Mouse (Mus musculus) hindbrain, embryonic 14.5 days (tissue): Measurements from ENCODE around the gene Defb29. TPM values are rescaled to one million over a fixed set of nuclear protein-coding genes. Genes with fewer than 3 reads are reported as not detected.

Experiments used
- polyA plus RNA-seq: library from polyadenylated mRNA; unstranded; fragments of >200 nt; fragmentation: Nextera tagmentation; extraction: Ambion mirVana; gene quantifications from 2 replicates; pipeline ENCODE4 v1.2.1, GENCODE M21; 2014

The Defb29 gene
- polyA plus RNA-seq, 1 experiment from 2014 or later = not detected

Other genes with a start within 250 kb of the Defb29 start
- 24.4 and 31.4 TPM in 2 replicates for gene Tbc1d20, start 246.3 kb downstream of the Defb29 start, polyA plus RNA-seq
- gene Rbck1, start 207.4 kb downstream of the Defb29 start, polyA plus RNA-seq = 93.7 and 95.3 TPM in 2 replicates
- 0.95 and 1.0 TPM in 2 replicates for gene Trib3, start 196.1 kb downstream of the Defb29 start, polyA plus RNA-seq
- 48.0 and 56.9 TPM in 2 replicates for gene Nrsn2, start 163.5 kb downstream of the Defb29 start, polyA plus RNA-seq
- gene Sox12, start 142.0 kb downstream of the Defb29 start, polyA plus RNA-seq = 18.8 and 19.5 TPM in 2 replicates
- gene Zcchc3, start 125.1 kb downstream of the Defb29 start, polyA plus RNA-seq = 16.5 and 17.2 TPM in 2 replicates
- 2.5 and 3.8 TPM in 2 replicates for gene 6820408C15Rik, start 124.5 kb downstream of the Defb29 start, polyA plus RNA-seq
- not detected in 2 replicates for gene Defb23, start 75.5 kb downstream of the Defb29 start, polyA plus RNA-seq
- not detected in 2 replicates for gene Defb20, start 63.0 kb downstream of the Defb29 start, polyA plus RNA-seq
- gene Defb22, start 50.0 kb downstream of the Defb29 start, polyA plus RNA-seq = not detected in 2 replicates
- gene Defb26, start 28.4 kb downstream of the Defb29 start, polyA plus RNA-seq = not detected in 2 replicates
- gene Defb28, start 21.8 kb downstream of the Defb29 start, polyA plus RNA-seq = not detected in 2 replicates
- not detected in 2 replicates for gene Gm17416, start 29.2 kb upstream of the Defb29 start, polyA plus RNA-seq
- not detected in 2 replicates for gene Defb21, start 32.6 kb upstream of the Defb29 start, polyA plus RNA-seq
- gene Defb19, start 40.2 kb upstream of the Defb29 start, polyA plus RNA-seq = not detected in 2 replicates
- gene Defb45, start 59.3 kb upstream of the Defb29 start, polyA plus RNA-seq = not detected in 2 replicates
- not detected in 2 replicates for gene Defb36, start 64.2 kb upstream of the Defb29 start, polyA plus RNA-seq
- not detected in 2 replicates for gene Defb25, start 83.0 kb upstream of the Defb29 start, polyA plus RNA-seq
- 0.33 and 0.87 TPM in 2 replicates for gene Rem1, start 86.9 kb upstream of the Defb29 start, polyA plus RNA-seq
- gene H13, start 129.4 kb upstream of the Defb29 start, polyA plus RNA-seq = 155 and 164 TPM in 2 replicates
- 34.0 and 41.9 TPM in 2 replicates for gene Mcts2, start 146.9 kb upstream of the Defb29 start, polyA plus RNA-seq
- gene Id1, start 196.2 kb upstream of the Defb29 start, polyA plus RNA-seq = 56.5 and 68.0 TPM in 2 replicates
- 5.8 TPM in 2 replicates for gene Cox4i2, start 214.1 kb upstream of the Defb29 start, polyA plus RNA-seq